Mouse (Mus musculus): ENCODE measurements around the gene Dpysl4. TPM values are rescaled to one million over a fixed set of nuclear protein-coding genes. Genes with fewer than 3 reads are reported as not detected.

Gene Dpysl4
- polyA plus RNA-seq, 1 experiment from 2014 or later, result 4.7 TPM

DNA sequence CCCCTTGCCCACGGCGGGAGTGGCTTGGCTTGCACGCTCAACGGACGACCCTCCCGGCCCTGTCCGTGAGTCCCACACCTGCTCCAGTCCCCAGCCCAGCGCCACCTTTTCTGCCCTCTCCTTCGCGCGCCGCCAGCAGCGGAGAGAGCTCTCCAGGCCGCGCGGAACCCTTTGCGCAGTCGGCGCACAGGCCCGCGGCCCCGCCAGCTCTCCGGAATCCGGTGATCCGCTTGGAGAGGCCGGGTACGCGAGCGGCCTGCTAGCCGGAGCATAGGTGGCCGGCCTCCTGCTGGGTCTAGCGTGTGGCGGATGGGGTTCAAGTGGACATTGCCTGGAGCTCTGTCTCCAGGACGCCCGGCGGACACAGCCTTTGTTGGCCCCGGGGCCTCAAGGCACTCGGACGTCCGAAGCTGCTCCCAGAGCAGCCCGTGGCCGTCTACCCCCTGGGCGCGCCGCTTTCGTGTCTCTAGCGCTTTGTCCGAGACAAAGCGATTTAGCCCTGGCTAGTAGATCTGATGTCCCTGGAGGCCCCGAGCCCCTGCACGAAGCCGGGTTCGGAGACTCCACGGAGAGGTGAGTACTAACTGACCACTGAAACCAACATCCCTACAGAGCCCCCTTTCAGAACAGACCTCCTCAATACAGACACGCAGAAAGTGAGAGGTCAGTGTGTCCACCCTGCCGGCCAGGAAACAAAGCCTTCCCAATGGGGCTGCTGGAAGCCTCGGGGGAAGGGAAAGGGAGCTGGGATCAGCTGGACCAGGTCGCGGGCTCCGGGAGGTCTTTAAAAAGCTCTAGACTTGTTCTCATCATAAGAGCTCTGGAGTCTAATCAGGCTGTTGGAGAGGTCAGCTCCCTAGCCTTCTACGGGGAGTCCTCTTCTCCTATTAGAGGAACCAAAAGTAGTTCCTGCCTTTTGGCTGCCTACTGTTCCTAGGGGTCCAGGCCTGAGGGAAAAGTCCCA lies 676 bp downstream of the Dpysl4 start:
- peak; percentile 25; the same call in 1 of the 2 replicates for ATAC-seq
- H3K4me1 ChIP-seq (replicated peaks; ENCODE audit: control insufficient read depth, insufficient read depth, low read length), result no peaks in the 10 kb centered on the region
- H3K9me3 ChIP-seq (ENCODE audit: control insufficient read depth), result no peaks in the 10 kb centered on the region
- H3K4me2 ChIP-seq (replicated peaks; ENCODE audit: low read depth), result peak overlapping the region; percentile 74
- H3K27me3 ChIP-seq (replicated peaks; ENCODE audit: control insufficient read depth, insufficient read depth, low read length), result peaks cover 32% of the 10 kb centered on the region
- no peak for TF ChIP-seq CTCF (IDR thresholded peaks at IDR 0.05; ENCODE audit: low read depth)
- H3K9ac ChIP-seq (ENCODE audit: low read depth, low read length), result peak overlapping the region; percentile 51
- WGBS, result 4% methylated on average over 61 of the region's 61 CpGs
- H3K36me3 ChIP-seq (ENCODE audit: control insufficient read depth, insufficient read depth), result no peaks in the 10 kb centered on the region
- peak overlapping the region; percentile 46 for H3K4me3 ChIP-seq (ENCODE audit: low read depth, low read length)
- H3K27ac ChIP-seq (ENCODE audit: low read depth, low read length), result no peak overlapping the region

DNA sequence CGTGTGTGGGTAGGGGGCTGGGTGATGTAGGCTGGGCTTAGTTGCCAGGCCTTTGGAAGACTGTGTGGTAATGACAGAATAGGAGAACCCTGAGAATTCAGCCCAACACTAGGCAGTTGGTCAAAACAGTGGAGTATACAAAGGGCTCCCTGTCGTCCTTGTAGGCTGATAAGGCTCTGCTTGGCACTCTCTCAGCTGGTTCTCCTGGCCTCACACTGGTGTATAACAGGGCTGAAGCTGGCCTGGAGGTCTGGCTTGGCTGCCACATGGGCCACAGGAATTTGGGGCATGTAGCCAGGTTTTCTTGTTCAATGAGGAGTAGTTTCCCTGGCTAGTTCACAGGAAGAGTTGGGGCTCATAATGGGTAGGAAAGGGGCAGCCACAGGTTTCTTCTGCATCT lies 2.0 kb downstream of the Dpysl4 start:
- H3K4me3 ChIP-seq (ENCODE audit: low read depth, low read length), result no peak overlapping the region
- WGBS, result 61% methylated on average over 2 of the region's 2 CpGs
- peaks cover 32% of the 10 kb centered on the region for H3K27me3 ChIP-seq (replicated peaks; ENCODE audit: control insufficient read depth, insufficient read depth, low read length)
- no peaks in the 10 kb centered on the region for H3K36me3 ChIP-seq (ENCODE audit: control insufficient read depth, insufficient read depth)
- H3K27ac ChIP-seq (ENCODE audit: low read depth, low read length), result no peak overlapping the region
- no peaks in the 10 kb centered on the region for H3K4me1 ChIP-seq (replicated peaks; ENCODE audit: control insufficient read depth, insufficient read depth, low read length)
- H3K4me2 ChIP-seq (replicated peaks; ENCODE audit: low read depth), result no peak overlapping the region
- no peak for ATAC-seq
- no peak overlapping the region for H3K9ac ChIP-seq (ENCODE audit: low read depth, low read length)
- no peak for TF ChIP-seq CTCF (IDR thresholded peaks at IDR 0.05; ENCODE audit: low read depth)
- H3K9me3 ChIP-seq (ENCODE audit: control insufficient read depth), result no peaks in the 10 kb centered on the region

DNA sequence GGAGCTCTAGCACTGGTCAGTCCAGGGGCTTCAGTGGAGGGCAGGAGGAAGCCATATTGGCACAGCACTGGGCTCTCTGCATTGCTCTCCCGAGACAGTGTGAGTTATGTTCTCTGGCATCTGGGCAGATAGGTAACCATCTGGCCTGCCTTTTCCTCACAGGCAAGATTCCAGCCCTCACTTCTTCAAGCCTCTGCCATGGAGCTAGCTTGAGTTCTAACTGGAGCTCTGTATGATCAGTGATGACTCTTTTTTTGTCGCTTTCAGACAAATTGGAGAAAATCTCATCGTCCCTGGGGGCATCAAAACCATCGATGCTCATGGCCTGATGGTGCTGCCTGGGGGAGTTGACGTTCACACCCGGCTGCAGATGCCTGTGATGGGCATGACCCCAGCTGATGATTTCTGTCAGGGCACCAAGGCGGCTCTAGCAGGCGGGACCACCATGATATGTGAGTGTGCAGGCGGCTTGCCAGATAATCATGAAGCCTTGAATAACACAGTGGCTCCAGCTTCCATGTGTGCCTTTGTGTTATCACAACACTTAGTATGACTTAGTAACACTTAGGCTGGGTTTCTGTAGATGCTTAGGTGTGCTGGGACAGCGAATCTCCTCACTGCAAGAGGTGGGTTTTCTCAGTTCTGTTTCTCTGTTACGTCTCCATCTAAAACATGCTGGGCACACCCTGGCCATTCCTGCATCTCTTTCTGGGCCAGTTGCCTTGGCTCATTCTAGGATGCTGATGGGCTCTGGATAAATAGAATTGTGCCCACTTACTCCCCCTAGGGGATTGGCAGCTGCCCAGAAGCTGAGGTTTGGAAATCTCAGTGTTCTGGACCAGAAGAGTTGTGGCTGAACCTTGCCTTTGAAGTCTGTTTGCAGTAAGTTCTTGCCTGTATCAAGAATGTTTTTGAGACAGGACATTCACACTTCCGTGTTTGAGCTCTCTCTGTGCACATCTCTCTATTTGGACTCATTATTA lies 4.4 kb downstream of the Dpysl4 start:
- no peak for TF ChIP-seq CTCF (IDR thresholded peaks at IDR 0.05; ENCODE audit: low read depth)
- Histone ChIP-seq H3K9ac (ENCODE audit: low read depth, low read length) (no peak overlapping the region), H3K27me3 (replicated peaks; ENCODE audit: control insufficient read depth, insufficient read depth, low read length) (peaks cover 27% of the 10 kb centered on the region), H3K4me1 (replicated peaks; ENCODE audit: control insufficient read depth, insufficient read depth, low read length) (no peaks in the 10 kb centered on the region), H3K27ac (ENCODE audit: low read depth, low read length) (no peak overlapping the region), H3K4me3 (ENCODE audit: low read depth, low read length) (no peak overlapping the region), H3K9me3 (ENCODE audit: control insufficient read depth) (no peaks in the 10 kb centered on the region), H3K36me3 (ENCODE audit: control insufficient read depth, insufficient read depth) (no peaks in the 10 kb centered on the region), H3K4me2 (replicated peaks; ENCODE audit: low read depth) (no peak overlapping the region)
- no peak for ATAC-seq
- WGBS, result 85% methylated on average over 12 of the region's 12 CpGs

DNA sequence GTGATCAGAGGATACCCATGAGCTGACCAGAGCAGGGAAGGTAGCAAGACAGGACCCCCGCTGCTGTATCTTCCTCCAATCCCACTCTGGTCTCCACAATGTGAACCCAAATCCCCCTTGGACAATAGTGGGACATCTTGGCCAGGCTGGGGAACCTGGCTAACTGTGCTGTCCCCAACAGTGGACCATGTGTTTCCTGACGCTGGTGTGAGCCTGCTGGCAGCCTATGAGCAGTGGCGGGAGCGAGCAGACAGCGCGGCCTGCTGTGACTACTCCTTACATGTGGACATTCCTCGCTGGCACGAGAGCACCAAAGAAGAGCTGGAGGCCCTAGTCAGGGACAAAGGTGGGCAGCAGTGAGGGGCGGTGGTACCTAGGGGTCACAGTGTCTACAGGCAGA lies 5.9 kb downstream of the Dpysl4 start:
- Histone ChIP-seq H3K27me3 (replicated peaks; ENCODE audit: control insufficient read depth, insufficient read depth, low read length) (peaks cover 12% of the 10 kb centered on the region), H3K9ac (ENCODE audit: low read depth, low read length) (no peak overlapping the region), H3K4me1 (replicated peaks; ENCODE audit: control insufficient read depth, insufficient read depth, low read length) (no peaks in the 10 kb centered on the region), H3K9me3 (ENCODE audit: control insufficient read depth) (no peaks in the 10 kb centered on the region), H3K27ac (ENCODE audit: low read depth, low read length) (no peak overlapping the region), H3K4me3 (ENCODE audit: low read depth, low read length) (no peak overlapping the region), H3K4me2 (replicated peaks; ENCODE audit: low read depth) (no peak overlapping the region), H3K36me3 (ENCODE audit: control insufficient read depth, insufficient read depth) (no peaks in the 10 kb centered on the region)
- TF ChIP-seq CTCF (IDR thresholded peaks at IDR 0.05; ENCODE audit: low read depth), result no peak
- ATAC-seq, result no peak
- 85% methylated on average over 9 of the region's 9 CpGs for WGBS

DNA sequence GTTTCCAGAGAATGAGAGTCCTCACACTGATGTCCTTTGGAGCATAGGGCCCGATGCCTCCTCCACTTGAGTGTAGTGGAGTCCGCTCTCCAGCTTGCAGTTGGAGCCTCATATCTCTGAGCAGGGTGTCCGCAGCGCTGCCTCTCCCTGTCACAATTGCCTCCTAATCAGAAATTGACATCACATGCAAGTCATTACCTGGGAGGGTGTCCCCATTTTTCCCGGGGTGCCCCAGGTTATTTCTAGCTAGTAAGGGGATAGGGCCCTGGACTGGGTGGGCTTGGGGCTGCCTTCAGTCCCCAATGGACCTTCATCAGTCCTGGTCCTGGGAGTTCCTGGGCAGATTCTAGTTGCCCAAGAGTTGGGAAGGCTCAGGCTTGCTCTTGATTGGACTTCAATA lies 6.9 kb downstream of the Dpysl4 start:
- ATAC-seq, result no peak
- Histone ChIP-seq H3K4me2 (replicated peaks; ENCODE audit: low read depth) (no peak overlapping the region), H3K27ac (ENCODE audit: low read depth, low read length) (no peak overlapping the region), H3K4me1 (replicated peaks; ENCODE audit: control insufficient read depth, insufficient read depth, low read length) (no peaks in the 10 kb centered on the region), H3K9ac (ENCODE audit: low read depth, low read length) (no peak overlapping the region), H3K27me3 (replicated peaks; ENCODE audit: control insufficient read depth, insufficient read depth, low read length) (0 out of 2 replicates have a peak, but pooled peaks cover 4% of the 10 kb centered on the region), H3K36me3 (ENCODE audit: control insufficient read depth, insufficient read depth) (no peaks in the 10 kb centered on the region), H3K4me3 (ENCODE audit: low read depth, low read length) (no peak overlapping the region), H3K9me3 (ENCODE audit: control insufficient read depth) (no peaks in the 10 kb centered on the region)
- TF ChIP-seq CTCF (IDR thresholded peaks at IDR 0.05; ENCODE audit: low read depth), result no peak
- 87% methylated on average over 5 of the region's 5 CpGs for WGBS

DNA sequence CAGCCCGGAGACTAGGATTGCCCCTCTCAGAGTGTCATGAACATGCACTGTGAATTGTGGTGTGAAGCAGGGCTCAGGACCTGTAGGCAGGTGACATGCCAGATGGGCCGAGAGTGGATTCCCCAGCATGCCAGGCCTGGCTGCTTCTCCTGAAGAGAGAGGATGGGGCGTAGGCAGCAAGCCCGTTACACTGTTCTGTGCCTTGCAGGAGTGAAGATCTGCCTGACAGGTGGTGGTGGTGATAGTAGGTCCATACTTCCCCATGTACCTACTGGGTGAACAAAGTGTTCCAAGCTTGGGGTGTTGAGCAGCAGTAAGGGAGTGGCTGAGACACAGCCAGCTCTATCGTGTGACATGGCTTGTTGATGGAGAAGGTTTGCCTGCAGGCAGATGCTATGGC lies 7.3 kb downstream of the Dpysl4 start:
- no peak overlapping the region for H3K27ac ChIP-seq (ENCODE audit: low read depth, low read length)
- WGBS, result 89% methylated on average over 5 of the region's 5 CpGs
- no peak overlapping the region for H3K4me3 ChIP-seq (ENCODE audit: low read depth, low read length)
- no peaks in the 10 kb centered on the region for H3K9me3 ChIP-seq (ENCODE audit: control insufficient read depth)
- H3K9ac ChIP-seq (ENCODE audit: low read depth, low read length), result no peak overlapping the region
- TF ChIP-seq CTCF (IDR thresholded peaks at IDR 0.05; ENCODE audit: low read depth), result no peak
- no peak for ATAC-seq
- H3K4me1 ChIP-seq (replicated peaks; ENCODE audit: control insufficient read depth, insufficient read depth, low read length), result no peaks in the 10 kb centered on the region
- H3K36me3 ChIP-seq (ENCODE audit: control insufficient read depth, insufficient read depth), result no peaks in the 10 kb centered on the region
- no peak overlapping the region for H3K4me2 ChIP-seq (replicated peaks; ENCODE audit: low read depth)
- H3K27me3 ChIP-seq (replicated peaks; ENCODE audit: control insufficient read depth, insufficient read depth, low read length), result 0 out of 2 replicates have a peak, but pooled peaks cover 3% of the 10 kb centered on the region
